Mouse (Mus musculus) lung, postnatal 0 days (tissue): ENCODE results near the gene Slc10a1.

Experiments
- CTCF ChIP-seq: IDR thresholded peaks from 2 replicates; pipeline ENCODE4 v1.5.1; 2016; ENCODE audit warnings: antibody characterized with exemption, mild to moderate bottlenecking
- EP300 ChIP-seq: IDR thresholded peaks from 2 replicates; pipeline ENCODE4 v1.6.1; 2016; ENCODE audit warnings: antibody characterized with exemption, mild to moderate bottlenecking, control low read depth

- TF ChIP-seq CTCF (no peak), EP300 (0 out of 2 replicates have a peak, but pooled peaks have one; percentile 16)
These were observed 29.9 kb downstream of the Slc10a1 start for GRCm38 (mm10) chr12:80938642-80939041.
